Mouse (Mus musculus) lung, adult 2 months (tissue): ENCODE results near the gene Zfp346. TPM values are rescaled to one million over a fixed set of nuclear protein-coding genes. Genes with fewer than 3 reads are reported as not detected.
"Not testable (repeated sequence)": the region's sequence is repeated elsewhere in the genome, so short reads cannot be mapped to it uniquely, and the experiment has no call there.

Experiments
- DNase-seq: peaks from one replicate; pipeline ENCODE4 v3.0.0; 2022
- H3K4me1 ChIP-seq: fragments of 200-500 bp; 2 replicates; pipeline ENCODE4 v1.6.1; 2011; ENCODE audit warnings: low read length; ENCODE audit not compliant: control insufficient read depth, insufficient read depth
- H3K4me3 ChIP-seq: fragments of 200-500 bp; replicated peaks from 2 replicates; pipeline ENCODE3; 2011; ENCODE audit warnings: low read depth, mild to moderate bottlenecking, control low read depth, low read length; ENCODE audit errors: extremely low read depth
- CTCF ChIP-seq: fragments of 200-500 bp; IDR thresholded peaks from 2 replicates; pipeline ENCODE4 v1.5.1; 2011; ENCODE audit warnings: mild to moderate bottlenecking, low read length, control low read depth; ENCODE audit not compliant: insufficient read depth
- POLR2A ChIP-seq: fragments of 200-500 bp; IDR thresholded peaks from 2 replicates; pipeline ENCODE4 v1.6.1; 2011; ENCODE audit warnings: low read depth, mild to moderate bottlenecking, control low read depth, low read length, borderline replicate concordance; ENCODE audit errors: extremely low read depth
- WGBS: fragments of 180-500 bp; shearing (Covaris S2); methylation state at CpG from one replicate; pipeline ENCODE4 v1.1.7; 2018; 5-methylcytosine and 5-hydroxymethylcytosine counted together
- polyA plus RNA-seq: library from polyadenylated mRNA; depleted of rRNA; stranded (reverse); fragments of >200 nt; gene quantifications from 2 replicates; pipeline ENCODE4 v1.2.3, GENCODE M21; 2012; rRNA removed

The Zfp346 gene
- 18.4 and 20.9 TPM in 2 replicates for polyA plus RNA-seq

GRCm38 (mm10) chr13:55105045-55105952 lies at the start of gene Zfp346:
Gene Zfp346, plus strand, starts transcription at chr13:55105311.
- TF ChIP-seq CTCF: no peak
- TF ChIP-seq POLR2A: peak; percentile 95
- Histone ChIP-seq H3K4me1 (peaks cover 9% of the 10 kb centered on the region), H3K4me3 (peak within 1 kb of the TSS; percentile 96)
- DNase-seq: peak; percentile 97
- under 1% methylated on average over 66 of the region's 66 CpGs for WGBS

- peak; percentile 14 for DNase-seq
- Histone ChIP-seq H3K4me1 (no peaks in the 10 kb centered on the region), H3K4me3 (no peak overlapping the region)
- WGBS: 99% methylated on average over 2 of the region's 2 CpGs
- TF ChIP-seq CTCF (peak; percentile 56), POLR2A (no peak)
Measured at GRCm38 (mm10) chr13:55058042-55058441, 47.1 kb upstream of the Zfp346 start.

- no peak for DNase-seq
- Histone ChIP-seq H3K4me3 (no peak overlapping the region), H3K4me1 (no peaks in the 10 kb centered on the region)
- WGBS: 61% methylated on average over 2 of the region's 2 CpGs
- TF ChIP-seq POLR2A (no peak), CTCF (no peak)
Measured at GRCm38 (mm10) chr13:55063276-55063675, 41.8 kb upstream of the Zfp346 start.

- WGBS: 39% methylated on average over 7 of the region's 7 CpGs
- DNase-seq: no peak
- TF ChIP-seq POLR2A (no peak), CTCF (no peak)
- Histone ChIP-seq H3K4me3 (no peak overlapping the region), H3K4me1 (peaks cover 2% of the 10 kb centered on the region; the same call in 1 of the 2 replicates)
Measured at GRCm38 (mm10) chr13:55069719-55070118, 35.4 kb upstream of the Zfp346 start.

GRCm38 (mm10) chr13:55071322-55071721 lies 33.8 kb upstream of the Zfp346 start:
- H3K4me1 ChIP-seq: peaks cover 2% of the 10 kb centered on the region; the same call in 1 of the 2 replicates
- no peak overlapping the region for H3K4me3 ChIP-seq
- WGBS: 2% methylated on average over 3 of the region's 3 CpGs
- no peak for DNase-seq
- no peak for TF ChIP-seq CTCF
- no peak for TF ChIP-seq POLR2A

GRCm38 (mm10) chr13:55075597-55075996 lies 29.5 kb upstream of the Zfp346 start:
- no peak for DNase-seq

GRCm38 (mm10) chr13:55092588-55092987 lies 12.5 kb upstream of the Zfp346 start:
- H3K4me3 ChIP-seq: no peak overlapping the region
- TF ChIP-seq POLR2A (no peak), CTCF (no peak)
- no peaks in the 10 kb centered on the region for H3K4me1 ChIP-seq
- 70% methylated on average over 4 of the region's 4 CpGs for WGBS
- DNase-seq: no peak

More at GRCm38 (mm10) chr13:55075597-55075996, 29.5 kb upstream of the Zfp346 start:
- Histone ChIP-seq H3K4me1 (no peaks in the 10 kb centered on the region), H3K4me3 (no peak overlapping the region)
- no peak for TF ChIP-seq CTCF
- TF ChIP-seq POLR2A: no peak
- 56% methylated on average over 5 of the region's 5 CpGs for WGBS

- H3K4me1 ChIP-seq, DNase-seq, H3K4me3 ChIP-seq: not testable (repeated sequence)
- WGBS: 89% methylated on average over 3 of the region's 3 CpGs
Measured at GRCm38 (mm10) chr13:55097841-55098240, 7.3 kb upstream of the Zfp346 start.

GRCm38 (mm10) chr13:55099066-55099725 lies 5.9 kb upstream of the Zfp346 start:
- peak overlapping the region; percentile 79 for H3K4me3 ChIP-seq
- DNase-seq: no peak
- TF ChIP-seq POLR2A: no peak
- no peak for TF ChIP-seq CTCF
- WGBS: 18% methylated on average over 20 of the region's 20 CpGs
- H3K4me1 ChIP-seq: peaks cover 6% of the 10 kb centered on the region
